Mouse (Mus musculus) liver, adult 2 months (tissue): ENCODE results near the gene Spag6.

Experiments
- CTCF ChIP-seq: fragments of 200-500 bp; IDR thresholded peaks from 2 replicates; pipeline ENCODE4 v1.5.1; 2011; ENCODE audit warnings: low read depth, low read length, control low read depth
- POLR2A ChIP-seq: fragments of 200-500 bp; IDR thresholded peaks from 2 replicates; pipeline ENCODE4 v1.6.1; 2011; ENCODE audit warnings: low read length, control low read depth; ENCODE audit not compliant: insufficient read depth; ENCODE audit errors: extremely low read depth

- TF ChIP-seq POLR2A (no peak), CTCF (no peak)
Observed at GRCm38 (mm10) chr2:18690055-18690691, 3.7 kb upstream of the Spag6 start.
